Mouse (Mus musculus): ENCODE results near the gene Micu1. TPM values are rescaled to one million over a fixed set of nuclear protein-coding genes. Genes with fewer than 3 reads are reported as not detected.

Micu1 gene
- 46.1 TPM for polyA plus RNA-seq (2017; shearing (Covaris generic))

DNA sequence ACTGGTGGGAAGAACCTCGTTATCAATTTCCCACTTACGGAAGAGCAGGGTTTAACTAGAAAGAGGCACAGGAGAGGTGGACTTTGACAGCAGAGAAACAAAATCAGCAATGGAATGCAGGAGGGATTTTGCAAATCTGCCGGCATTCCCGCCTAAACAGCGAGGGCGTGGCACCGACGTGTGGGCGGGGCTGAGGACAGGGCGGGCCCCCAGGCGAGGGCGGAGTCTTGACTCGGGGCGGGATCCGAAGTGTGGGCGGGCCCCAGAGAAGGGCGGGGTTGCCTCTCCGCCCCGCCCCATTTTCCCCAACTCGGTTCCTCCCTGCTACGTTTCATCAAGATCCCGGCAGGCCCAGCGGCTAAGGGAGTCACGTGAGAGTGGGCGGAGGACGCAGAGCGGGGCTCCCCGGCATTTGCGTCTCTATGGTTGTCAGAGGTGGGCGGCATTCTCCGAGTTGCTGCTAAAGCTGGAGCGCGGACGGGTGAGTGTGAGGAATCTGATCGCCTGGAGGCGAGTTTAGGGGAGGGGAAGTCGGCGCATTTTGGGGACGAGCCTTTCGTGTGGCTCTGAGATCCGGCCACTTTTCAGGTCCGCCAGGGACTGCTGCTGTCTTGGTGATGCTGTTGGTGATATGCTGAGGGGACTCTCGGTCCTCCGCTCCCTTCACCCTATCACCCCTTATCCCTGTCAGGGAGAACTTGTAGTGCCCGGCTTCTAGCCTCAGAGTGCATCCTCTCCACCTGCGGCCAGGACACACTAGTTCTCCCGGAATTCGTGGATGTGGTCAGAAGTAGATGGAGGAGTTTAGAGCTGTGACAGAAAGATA is at the start of gene Micu1:
TSS of gene Micu1 (plus strand) at position 271 of the 826 bp plus-strand sequence.

DNA sequence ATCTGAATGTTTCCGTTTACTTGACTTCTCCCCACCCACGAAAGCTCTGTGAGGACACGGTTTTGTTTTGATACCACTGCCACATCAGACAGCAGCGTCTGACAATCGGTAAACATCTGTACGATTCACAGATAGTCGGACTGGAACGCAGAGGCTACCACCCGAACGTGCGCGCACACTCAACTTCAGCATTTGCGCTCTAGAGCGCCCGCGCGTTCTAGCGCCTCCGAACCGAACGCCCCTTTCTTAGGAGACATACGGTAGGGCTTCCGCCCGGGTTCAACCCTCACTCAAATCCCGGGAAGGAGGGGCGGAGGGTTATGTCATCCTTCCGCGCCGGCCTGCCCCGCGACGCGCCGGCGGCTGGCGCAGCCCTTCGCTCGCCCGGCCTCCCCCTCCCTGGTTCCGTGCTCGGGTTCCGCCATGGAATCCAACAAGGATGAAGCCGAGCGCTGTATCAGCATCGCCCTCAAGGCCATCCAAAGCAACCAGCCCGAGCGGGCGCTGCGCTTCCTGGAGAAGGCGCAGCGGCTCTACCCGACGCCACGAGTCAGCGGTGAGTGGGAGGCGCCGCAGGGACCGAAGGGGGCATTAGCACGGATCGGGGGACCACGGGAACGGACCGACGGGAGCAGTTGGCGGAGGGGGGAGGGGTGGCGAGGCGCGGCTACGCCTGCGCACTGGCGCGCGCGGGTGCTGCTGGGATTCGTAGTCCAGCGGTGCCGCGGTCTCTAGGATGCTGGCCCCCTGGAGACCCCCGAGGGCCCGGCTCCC is 177.2 kb downstream of the Micu1 start, which contains the start of gene Dnajb12:
TSS of gene Dnajb12 (plus strand) at position 302 of the 774 bp plus-strand sequence.

Other genes with a start within 250 kb of the Micu1 start
- not detected for gene Gm10322, start 86.4 kb upstream of the Micu1 start, polyA plus RNA-seq (2017; shearing (Covaris generic))
- gene Mcu, start 85.8 kb upstream of the Micu1 start, polyA plus RNA-seq (2017; shearing (Covaris generic)): 13.8 TPM
- gene Dnajb12, start 177.1 kb downstream of the Micu1 start, polyA plus RNA-seq (2017; shearing (Covaris generic)): 22.7 TPM
- 5.0 TPM for gene Ddit4, start 249.4 kb downstream of the Micu1 start, polyA plus RNA-seq (2017; shearing (Covaris generic))